Mouse (Mus musculus) limb, embryonic 10.5 days (tissue): ENCODE measurements around the gene Brinp3. TPM values are rescaled to one million over a fixed set of nuclear protein-coding genes. Genes with fewer than 3 reads are reported as not detected.

Source experiments
- DNase-seq: peaks from one replicate; pipeline ENCODE4 v3.0.0-alpha.2; 2017; ENCODE audit warnings: low spot score
- H3K27ac ChIP-seq: fragments of 300-500 bp; sonication (generic); 2 replicates; pipeline ENCODE4 v1.5.1; 2016; ENCODE audit warnings: mild to moderate bottlenecking
- H3K27me3 ChIP-seq: fragments of 300-500 bp; sonication (generic); 2 replicates; pipeline ENCODE4 v1.6.1; 2016; ENCODE audit warnings: low read depth, mild to moderate bottlenecking; ENCODE audit not compliant: poor library complexity, severe bottlenecking
- H3K36me3 ChIP-seq: fragments of 300-500 bp; sonication (generic); 2 replicates; pipeline ENCODE4 v1.6.1; 2016; ENCODE audit warnings: mild to moderate bottlenecking, moderate library complexity
- H3K4me1 ChIP-seq: fragments of 300-500 bp; sonication (generic); 2 replicates; pipeline ENCODE4 v1.6.1; 2016
- H3K4me3 ChIP-seq: fragments of 300-500 bp; sonication (generic); 2 replicates; pipeline ENCODE4 v1.5.1; 2016; ENCODE audit warnings: mild to moderate bottlenecking, moderate library complexity
- H3K9me3 ChIP-seq: fragments of 300-500 bp; sonication (generic); replicated peaks from 2 replicates; pipeline ENCODE4 v1.6.1; 2016; ENCODE audit warnings: mild to moderate bottlenecking
- WGBS: fragments of 180-500 bp; shearing (Covaris S2); methylation state at CpG from one replicate; pipeline ENCODE4 v1.1.7; 2016; 5-methylcytosine and 5-hydroxymethylcytosine counted together
- polyA plus RNA-seq: library from polyadenylated mRNA; unstranded; fragments of >200 nt; fragmentation: Nextera tagmentation; extraction: Ambion mirVana; gene quantifications from 2 replicates; pipeline ENCODE4 v1.2.1, GENCODE M21; 2016

The Brinp3 gene
- polyA plus RNA-seq, 1 experiment from 2014 or later, result 0.13 TPM

GRCm38 (mm10) chr1:146844087-146844486 lies 349.5 kb downstream of the Brinp3 start:
- Histone ChIP-seq H3K27ac (no peak overlapping the region), H3K9me3 (no peaks in the 10 kb centered on the region), H3K27me3 (no peaks in the 10 kb centered on the region), H3K36me3 (no peaks in the 10 kb centered on the region), H3K4me3 (no peak overlapping the region), H3K4me1 (no peaks in the 10 kb centered on the region)
- DNase-seq, result no peak
- WGBS, result 81% methylated on average over 2 of the region's 2 CpGs

GRCm38 (mm10) chr1:146848892-146849291 lies 354.3 kb downstream of the Brinp3 start:
- 91% methylated on average over 3 of the region's 3 CpGs for WGBS

GRCm38 (mm10) chr1:146850147-146850546 lies 355.6 kb downstream of the Brinp3 start:
- WGBS, result 85% methylated on average over 2 of the region's 2 CpGs
- no peaks in the 10 kb centered on the region for H3K9me3 ChIP-seq
- DNase-seq, result no peak
- H3K4me1 ChIP-seq, result no peaks in the 10 kb centered on the region
- no peaks in the 10 kb centered on the region for H3K27me3 ChIP-seq
- no peaks in the 10 kb centered on the region for H3K36me3 ChIP-seq
- H3K4me3 ChIP-seq, result no peak overlapping the region
- H3K27ac ChIP-seq, result no peak overlapping the region

More at GRCm38 (mm10) chr1:146848892-146849291, 354.3 kb downstream of the Brinp3 start:
- no peaks in the 10 kb centered on the region for H3K27me3 ChIP-seq
- H3K36me3 ChIP-seq, result no peaks in the 10 kb centered on the region
- no peak for DNase-seq
- no peaks in the 10 kb centered on the region for H3K9me3 ChIP-seq
- H3K4me1 ChIP-seq, result no peaks in the 10 kb centered on the region
- no peak overlapping the region for H3K4me3 ChIP-seq
- H3K27ac ChIP-seq, result no peak overlapping the region

- H3K9me3 ChIP-seq, result no peaks in the 10 kb centered on the region
- no peak overlapping the region for H3K4me3 ChIP-seq
- H3K27ac ChIP-seq, result no peak overlapping the region
- no peaks in the 10 kb centered on the region for H3K27me3 ChIP-seq
- DNase-seq, result no peak
- H3K4me1 ChIP-seq, result no peaks in the 10 kb centered on the region
- H3K36me3 ChIP-seq, result no peaks in the 10 kb centered on the region
These were observed 404.1 kb downstream of the Brinp3 start for GRCm38 (mm10) chr1:146898636-146899035.

- Histone ChIP-seq H3K27ac (no peak overlapping the region), H3K4me3 (no peak overlapping the region), H3K36me3 (no peaks in the 10 kb centered on the region), H3K27me3 (no peaks in the 10 kb centered on the region), H3K4me1 (no peaks in the 10 kb centered on the region), H3K9me3 (no peaks in the 10 kb centered on the region)
- DNase-seq, result no peak
- 83% methylated on average over 9 of the region's 9 CpGs for WGBS
These were observed 407.1 kb downstream of the Brinp3 start for GRCm38 (mm10) chr1:146901691-146902090.

GRCm38 (mm10) chr1:146939463-146940389 lies 445.2 kb downstream of the Brinp3 start:
- Histone ChIP-seq H3K4me3 (no peak overlapping the region), H3K9me3 (no peaks in the 10 kb centered on the region), H3K27ac (no peak overlapping the region), H3K27me3 (no peaks in the 10 kb centered on the region), H3K36me3 (no peaks in the 10 kb centered on the region), H3K4me1 (no peaks in the 10 kb centered on the region)
- WGBS, result 83% methylated on average over 6 of the region's 6 CpGs
- no peak for DNase-seq
